Mouse (Mus musculus) gastrocnemius, postnatal 14 days (tissue): ENCODE measurements around the gene Sh3gl3. TPM values are rescaled to one million over a fixed set of nuclear protein-coding genes. Genes with fewer than 3 reads are reported as not detected.

Experiments
- DNase-seq: peaks from one replicate; pipeline ENCODE4 v3.0.0; 2021; ENCODE audit warnings: mixed read lengths
- intact Hi-C: fragments of 180-260 bp; cut with DNase I; formaldehyde crosslinking; loops from one replicate; pipeline ENCODE4 v1.15.1; 2025; ENCODE audit warnings: low total_unique reads
- total RNA-seq, 2 experiments: library from RNA; stranded (reverse); gene quantifications; 2 replicates each; pipeline ENCODE4 v1.2.3; 2021

Gene Sh3gl3
- total RNA-seq, 2 experiments from 2014 or later, result 0.89 to 1.9 TPM

GRCm38 (mm10) chr7:82274975-82275374 lies 101.3 kb downstream of the Sh3gl3 start:
- DNase-seq, result no peak
- intact Hi-C loops, result no loop called here

- DNase-seq, result no peak
- intact Hi-C loops, result no loop called here
These were observed 102.0 kb downstream of the Sh3gl3 start for GRCm38 (mm10) chr7:82275529-82276204.

- intact Hi-C loops, result no loop called here
- DNase-seq, result no peak
These were observed 108.4 kb downstream of the Sh3gl3 start for GRCm38 (mm10) chr7:82282011-82282410.

- intact Hi-C loops, result no loop called here
These were observed 108.8 kb downstream of the Sh3gl3 start for GRCm38 (mm10) chr7:82282464-82282863.

DNA sequence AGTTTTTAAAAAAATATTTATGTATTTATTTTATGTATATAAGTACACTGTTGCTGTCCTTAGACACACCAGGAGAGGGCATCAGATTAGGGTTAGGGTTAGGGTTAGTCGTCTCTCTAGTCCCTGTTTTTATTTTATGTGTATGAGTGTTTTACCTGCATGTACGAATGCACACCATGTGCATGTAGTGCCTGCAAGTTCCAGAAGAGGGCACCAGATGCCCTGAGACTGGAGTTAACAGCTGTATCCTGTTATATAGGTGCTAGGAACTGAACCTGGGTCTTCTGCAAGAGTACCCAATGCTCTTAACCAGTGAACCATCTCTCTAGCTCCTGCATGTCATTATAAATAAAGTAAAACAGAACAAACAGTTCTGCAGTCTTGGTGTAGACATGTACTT lies 113.6 kb downstream of the Sh3gl3 start:
- intact Hi-C loops, result no loop called here
- DNase-seq, result no peak

More at GRCm38 (mm10) chr7:82282464-82282863, 108.8 kb downstream of the Sh3gl3 start:
- no peak for DNase-seq

DNA sequence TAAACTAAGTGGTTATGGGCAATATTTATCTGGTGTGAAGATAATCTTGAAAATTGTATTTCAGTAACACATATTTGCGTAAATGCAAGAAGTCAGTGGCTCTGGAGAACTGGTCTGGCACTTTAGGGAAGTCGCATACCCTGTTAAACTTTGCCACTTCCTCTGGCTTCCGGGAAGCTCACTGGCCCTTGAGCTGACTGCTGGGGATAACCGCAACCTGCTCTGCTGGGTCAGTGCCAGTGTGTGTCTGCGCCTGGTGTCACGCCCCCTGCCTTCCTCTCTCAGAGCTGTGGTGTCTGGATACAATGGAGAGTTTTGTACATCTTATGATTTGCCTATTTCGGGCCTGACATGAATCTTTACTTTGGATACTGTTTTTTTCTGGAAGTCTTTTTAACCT lies 119.8 kb downstream of the Sh3gl3 start:
- no peak for DNase-seq
- intact Hi-C loops, result no loop called here

- intact Hi-C loops, result no loop called here
- no peak for DNase-seq
These were observed 120.4 kb downstream of the Sh3gl3 start for GRCm38 (mm10) chr7:82294083-82294482.

- intact Hi-C loops, result no loop called here
- no peak for DNase-seq
These were observed 121.0 kb downstream of the Sh3gl3 start for GRCm38 (mm10) chr7:82294611-82295010.

- intact Hi-C loops, result no loop called here
- no peak for DNase-seq
These were observed 134.8 kb downstream of the Sh3gl3 start for GRCm38 (mm10) chr7:82308398-82308797.

- DNase-seq, result no peak
- intact Hi-C loops, result no loop called here
These were observed 144.9 kb downstream of the Sh3gl3 start for GRCm38 (mm10) chr7:82318515-82318914.

GRCm38 (mm10) chr7:82326616-82327015 lies 153.0 kb downstream of the Sh3gl3 start:
- intact Hi-C loops, result no loop called here
- DNase-seq, result no peak

- DNase-seq, result no peak
- intact Hi-C loops, result no loop called here
These were observed 153.6 kb downstream of the Sh3gl3 start for GRCm38 (mm10) chr7:82327201-82327600.

DNA sequence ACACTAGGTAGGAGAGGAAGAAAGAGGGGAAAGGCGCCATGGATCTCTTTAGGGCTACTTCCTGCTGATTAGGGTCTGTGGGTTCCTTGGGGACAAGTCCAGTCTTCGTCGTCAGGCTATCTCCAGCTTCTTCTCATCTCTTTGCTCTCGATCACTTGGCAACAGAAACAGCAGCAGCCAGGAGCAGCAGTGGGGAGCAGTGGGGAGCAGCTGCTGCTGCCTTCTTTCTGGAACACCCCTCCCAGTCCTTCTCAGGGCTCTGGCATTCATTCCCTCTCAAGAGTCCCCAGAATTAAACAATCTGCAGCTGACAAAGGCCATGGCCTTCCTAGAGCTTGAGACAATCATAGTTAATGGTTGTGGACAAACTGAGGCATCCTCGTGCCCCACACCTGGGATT lies 154.2 kb downstream of the Sh3gl3 start:
- intact Hi-C loops, result no loop called here
- DNase-seq, result no peak

GRCm38 (mm10) chr7:82329831-82330230 lies 156.2 kb downstream of the Sh3gl3 start:
- intact Hi-C loops, result loop anchor here (10.0 kb wide), 1 partner anchor 175 kb away; no protein-coding TSS in a partner anchor
- DNase-seq, result no peak

GRCm38 (mm10) chr7:82330860-82331259 lies 157.2 kb downstream of the Sh3gl3 start:
- no peak for DNase-seq
- intact Hi-C loops, result loop anchor here (10.0 kb wide), 1 partner anchor 174 kb away; no protein-coding TSS in a partner anchor

DNA sequence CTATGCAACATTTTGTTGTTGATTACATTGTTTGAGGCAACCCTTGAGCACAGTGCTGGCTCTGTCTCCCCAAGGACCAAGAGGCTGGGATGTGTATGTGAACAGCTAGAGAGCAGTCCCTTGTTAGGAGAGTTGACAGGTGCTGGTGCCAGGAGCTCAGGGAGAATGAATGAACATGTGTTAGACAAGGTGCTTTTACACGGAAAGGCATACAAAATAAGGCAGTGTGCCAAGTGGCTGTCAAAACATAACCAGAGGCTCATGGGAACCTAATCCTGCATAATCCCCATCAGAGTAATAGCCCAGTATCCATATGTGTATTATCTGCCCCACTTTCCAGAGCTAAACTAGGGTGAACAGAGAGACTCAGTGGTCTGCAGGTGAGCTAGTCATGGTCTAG lies 160.4 kb downstream of the Sh3gl3 start:
- intact Hi-C loops, result loop anchor here (10.0 kb wide), 1 partner anchor 171 kb away; no protein-coding TSS in a partner anchor
- DNase-seq, result no peak

GRCm38 (mm10) chr7:82335211-82336121 lies 161.8 kb downstream of the Sh3gl3 start, which contains the start of gene Adamtsl3:
TSS of gene Adamtsl3 (plus strand) at chr7:82335694.
- intact Hi-C loops, result loop anchor here (10.0 kb wide), 1 partner anchor 169 kb away; no protein-coding TSS in a partner anchor
- DNase-seq, result peak; percentile 70

- intact Hi-C loops, result loop anchor here (10.0 kb wide), 1 partner anchor 169 kb away; no protein-coding TSS in a partner anchor
These were observed 162.5 kb downstream of the Sh3gl3 start for GRCm38 (mm10) chr7:82336132-82336531.

GRCm38 (mm10) chr7:82338121-82338520 lies 164.5 kb downstream of the Sh3gl3 start:
- intact Hi-C loops, result loop anchor here (10.0 kb wide), 1 partner anchor 167 kb away; no protein-coding TSS in a partner anchor

More at GRCm38 (mm10) chr7:82336132-82336531, 162.5 kb downstream of the Sh3gl3 start:
- peak; percentile 83 for DNase-seq

DNA sequence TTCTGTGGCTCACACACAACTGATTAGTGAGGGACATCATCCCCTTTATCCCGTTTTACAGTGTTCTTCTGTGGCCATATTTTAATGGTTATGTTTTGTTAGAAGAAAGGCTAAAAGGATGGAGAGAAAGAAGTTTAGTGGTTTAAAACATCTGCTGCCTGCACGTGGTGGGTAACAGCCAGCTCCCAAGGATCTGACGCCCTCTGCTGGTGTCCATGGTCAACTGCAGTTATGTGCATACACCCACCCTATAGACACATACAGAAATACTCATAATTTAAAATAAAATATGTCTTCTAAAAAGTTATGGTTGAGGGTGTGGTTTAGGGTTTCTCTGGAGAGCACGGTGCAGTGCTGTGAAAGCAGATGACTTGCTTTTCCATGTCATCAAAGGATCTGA lies 164.9 kb downstream of the Sh3gl3 start:
- no peak for DNase-seq
- intact Hi-C loops, result loop anchor here (10.0 kb wide), 1 partner anchor 166 kb away; no protein-coding TSS in a partner anchor

More at GRCm38 (mm10) chr7:82338121-82338520, 164.5 kb downstream of the Sh3gl3 start:
- DNase-seq, result no peak
